Mouse (Mus musculus): ENCODE results near the gene Ehd2.

DNA sequence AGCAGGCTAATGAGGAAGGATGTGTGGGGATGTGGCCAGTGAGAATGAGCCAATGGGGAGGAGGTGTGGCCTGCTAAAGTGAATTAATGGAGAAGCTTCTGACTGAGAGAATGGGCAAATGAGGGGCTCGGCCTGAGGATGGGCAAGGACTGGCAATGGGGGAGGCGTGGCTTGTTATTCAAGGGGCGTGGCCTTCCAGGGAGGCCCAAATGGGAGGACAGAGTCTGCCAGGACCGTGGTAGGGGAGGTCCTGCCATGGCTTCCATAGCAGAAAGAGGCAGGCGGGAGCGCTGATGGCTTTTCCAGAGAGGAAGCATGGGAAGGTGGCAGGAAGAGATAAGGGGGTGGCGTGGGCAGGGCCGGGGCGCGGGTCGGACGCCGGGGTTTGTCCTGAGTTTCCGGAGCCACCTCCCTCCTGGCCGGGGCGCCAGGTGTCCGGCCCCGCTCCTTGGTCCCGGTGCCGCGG is 12.4 kb downstream of the Ehd2 start:
- TF ChIP-seq USF1 (IDR thresholded peaks at IDR 0.05; ENCODE audit: low read depth) (no peak), CEBPB (IDR thresholded peaks at IDR 0.05; ENCODE audit: insufficient read depth, poor library complexity, severe bottlenecking) (no peak)
